Comparison of ENCODE assay signal across 18 mouse cellular contexts in the genomic region with DNA sequence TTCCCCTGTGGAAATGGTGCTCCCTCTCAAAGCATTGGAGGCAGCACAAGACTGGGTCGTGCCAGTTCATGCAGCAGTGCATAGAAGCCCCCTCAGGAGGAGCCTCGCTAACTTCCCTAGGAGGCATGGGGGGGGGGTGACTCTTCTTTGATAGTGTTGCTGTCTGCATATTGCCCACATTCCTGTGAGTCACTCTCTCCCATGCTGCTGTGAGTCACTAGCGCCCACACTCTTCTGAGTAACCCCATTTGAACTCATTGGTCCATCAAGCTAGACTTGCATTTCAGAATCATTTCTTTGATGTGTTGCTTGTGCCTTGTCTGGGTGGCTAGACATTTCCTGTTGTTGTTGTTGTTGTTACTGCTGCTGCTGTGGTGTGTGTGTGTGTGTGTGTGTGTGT. TPM values are rescaled to one million over a fixed set of nuclear protein-coding genes. Genes with fewer than 3 reads are reported as not detected.
DNase-seq lines count a peak whose midpoint lies in the region; ATAC-seq lines count a peak whose summit lies in the region.
"Had no signal": no experiment of that assay in that cellular context is flagged by ENCODE, and none has a peak within 500 bp of the region (broad histone marks: within the 10 kb centered on the region; RNA-seq: fewer than 3 reads in every experiment).

No protein-coding gene starts in this region.

- peak; percentile 64 to 80 for DNase-seq in layer of hippocampus, adult 18-20 months (ENCODE audit: low spot score in 2 of 2)
- DNase-seq in layer of hippocampus, adult 9-10 months (ENCODE audit: low spot score) = no peak
- peak; percentile 78 for DNase-seq in 416B (ENCODE audit: low read depth)
- peak; percentile 11 for DNase-seq in adipocyte (ENCODE audit: low spot score)
- peak; percentile 54 to 66 for DNase-seq in left cerebral cortex, postnatal 36 days (ENCODE audit: low spot score in 2 of 2)
- DNase-seq in c-Kit-positive CD71-positive TER-119-positive erythroid progenitor cells, embryonic 14.5 days (ENCODE audit: low spot score) = no peak
- no peak for DNase-seq in retina, postnatal 1 day
- DNase-seq: cerebellum, adult 18-20 months; gastrocnemius, adult 2 months; kidney, postnatal 36 days; liver; thymus, adult 2 months had no signal

- no peaks in the 10 kb centered on the region for H3K9me3 ChIP-seq in forebrain, embryonic 13.5 days (replicated peaks)
- H3K9me3 ChIP-seq: heart, embryonic 12.5 days; lung, embryonic 15.5 days had no signal

- no peak overlapping the region for H3K9ac ChIP-seq in forebrain, embryonic 13.5 days
- H3K9ac ChIP-seq: heart, embryonic 12.5 days; lung, embryonic 15.5 days had no signal

- WGBS in forebrain, embryonic 13.5 days = 72% methylated on average over 3 of the region's 3 CpGs

- peaks cover 26% of the 10 kb centered on the region for H3K27me3 ChIP-seq in forebrain, embryonic 13.5 days

- peaks cover 8% of the 10 kb centered on the region for H3K36me3 ChIP-seq in forebrain, embryonic 13.5 days (ENCODE audit: poor library complexity, severe bottlenecking)
- H3K36me3 ChIP-seq: heart, embryonic 12.5 days; lung, embryonic 15.5 days had no signal

- no peak overlapping the region for H3K4me2 ChIP-seq in forebrain, embryonic 13.5 days
- H3K4me2 ChIP-seq: heart, embryonic 12.5 days; lung, embryonic 15.5 days had no signal

- intact Hi-C loops in left cerebral cortex, postnatal 36 days (cut with DNase I) = loop anchor here (10.0 kb wide), 1 partner anchor 166 kb away; the partner anchor contains the start of gene Zfp715

- H3K4me1 ChIP-seq in forebrain, embryonic 13.5 days = peaks cover 36% of the 10 kb centered on the region

- no peak overlapping the region for H3K27ac ChIP-seq in forebrain, embryonic 13.5 days
- H3K27ac ChIP-seq: gastrocnemius, adult 2 months; lung, embryonic 15.5 days had no signal

- H3K4me3 ChIP-seq in forebrain, embryonic 13.5 days = no peak overlapping the region
- H3K4me3 ChIP-seq: erythroblast, embryonic 14.5 days; gastrocnemius, adult 2 months; heart, embryonic 12.5 days; lung, embryonic 15.5 days had no signal

- ATAC-seq in forebrain, embryonic 13.5 days = no peak
- ATAC-seq: intestine, postnatal 0 days had no signal

RNA-seq across cellular contexts. Expression of gene Iglon5, which starts 8.7 kb away (rescaled TPM):
- total RNA-seq in layer of hippocampus, adult 18-20 months (2021) = 10 to 100 TPM; 21.4 to 23.2 TPM
- total RNA-seq in left cerebral cortex, postnatal 36 days (2021) = 10 to 100 TPM; 27.3 to 28.1 TPM
- 3.7 and 4.9 TPM in 2 replicates for polyA plus RNA-seq in forebrain, embryonic 13.5 days (2015; fragmentation: Nextera tagmentation; extraction: Ambion mirVana)
- total RNA-seq: hematopoietic stem cell, adult 5-6 weeks had no signal
- polyA plus RNA-seq: erythroblast, embryonic 14.5 days had no signal

RNA-seq across cellular contexts. Expression of gene Vsig10l, which starts 18.2 kb away (rescaled TPM):
- 1 to 10 TPM; 2.6 to 2.7 TPM for total RNA-seq in layer of hippocampus, adult 18-20 months (2021)
- 1 to 10 TPM; 2.2 to 2.6 TPM for total RNA-seq in left cerebral cortex, postnatal 36 days (2021)
- polyA plus RNA-seq in forebrain, embryonic 13.5 days (2015; fragmentation: Nextera tagmentation; extraction: Ambion mirVana) = 4.2 and 4.9 TPM in 2 replicates

RNA-seq across cellular contexts. Expression of gene 4931406B18Rik, which starts 24.5 kb away (rescaled TPM):
- total RNA-seq in layer of hippocampus, adult 18-20 months (2021) = not detected
- not detected for total RNA-seq in left cerebral cortex, postnatal 36 days (2021)
- not detected in 2 replicates for polyA plus RNA-seq in forebrain, embryonic 13.5 days (2015; fragmentation: Nextera tagmentation; extraction: Ambion mirVana)
- total RNA-seq: gastrocnemius, adult 2 months; hematopoietic stem cell, adult 5-6 weeks had no signal
- polyA plus RNA-seq: erythroblast, embryonic 14.5 days; heart, embryonic 12.5 days; intestine, postnatal 0 days; lung, embryonic 15.5 days had no signal

RNA-seq across cellular contexts. Expression of gene Gm45233, which starts 37.3 kb away (rescaled TPM):
- total RNA-seq in layer of hippocampus, adult 18-20 months (2021) = 1 to 10 TPM in 1 of 2 experiments, under 1 TPM in 1; 0.82 to 1.1 TPM
- 1 to 10 TPM in 1 of 2 experiments, not detected in 1; 1.7 TPM for total RNA-seq in left cerebral cortex, postnatal 36 days (2021)
- polyA plus RNA-seq in forebrain, embryonic 13.5 days (2015; fragmentation: Nextera tagmentation; extraction: Ambion mirVana) = 0.26 and 0.47 TPM in 2 replicates
- polyA plus RNA-seq: erythroblast, embryonic 14.5 days; heart, embryonic 12.5 days had no signal

RNA-seq across cellular contexts. Expression of gene Etfb, which starts 37.3 kb away (rescaled TPM):
- 10 to 100 TPM; 72.8 to 74.5 TPM for total RNA-seq in layer of hippocampus, adult 18-20 months (2021)
- 10 to 100 TPM; 50.8 to 60.6 TPM for total RNA-seq in left cerebral cortex, postnatal 36 days (2021)
- 152 and 167 TPM in 2 replicates for polyA plus RNA-seq in forebrain, embryonic 13.5 days (2015; fragmentation: Nextera tagmentation; extraction: Ambion mirVana)

Comparison
In these comparisons a context has a peak if more than half of its experiments do, and no peak if none do; other contexts are left out.
1. DNase-seq: peak in layer of hippocampus, adult 18-20 months (2 of 2), 416B (single experiment), adipocyte (single experiment) and left cerebral cortex, postnatal 36 days (2 of 2); none in layer of hippocampus, adult 9-10 months (single experiment), c-Kit-positive CD71-positive TER-119-positive erythroid progenitor cells, embryonic 14.5 days (single experiment) and retina, postnatal 1 day (single experiment).